Mouse (Mus musculus) stomach, postnatal 0 days (tissue): ENCODE results near the gene Man2b2. TPM values are rescaled to one million over a fixed set of nuclear protein-coding genes. Genes with fewer than 3 reads are reported as not detected.

Experiments used
- ATAC-seq: fragments of 200-750 bp; cut with Nextera tagmentation; 2 replicates; pipeline ENCODE4 v1.8.0; 2017; ENCODE audit not compliant: low FRiP score, low TSS enrichment
- DNase-seq: peaks from one replicate; pipeline ENCODE4 v3.0.0-alpha.2; 2016; ENCODE audit warnings: low spot score
- H3K27ac ChIP-seq: fragments of 300-500 bp; sonication (generic); replicated peaks from 2 replicates; pipeline ENCODE4 v1.5.1; 2014; ENCODE audit warnings: mild to moderate bottlenecking, control low read depth
- H3K27me3 ChIP-seq: fragments of 300-500 bp; sonication (generic); 2 replicates; pipeline ENCODE4 v1.6.1; 2014; ENCODE audit warnings: low read length; ENCODE audit not compliant: control insufficient read depth, insufficient read depth
- H3K36me3 ChIP-seq: fragments of 300-500 bp; sonication (generic); 2 replicates; pipeline ENCODE4 v1.6.1; 2014; ENCODE audit warnings: low read length, mixed read lengths; ENCODE audit not compliant: control insufficient read depth, insufficient read depth
- H3K4me1 ChIP-seq: fragments of 300-500 bp; sonication (generic); replicated peaks from 2 replicates; pipeline ENCODE4 v1.6.1; 2014; ENCODE audit warnings: antibody characterized with exemption; ENCODE audit not compliant: control insufficient read depth, insufficient read depth
- H3K4me2 ChIP-seq: fragments of 300-500 bp; sonication (generic); replicated peaks from 2 replicates; pipeline ENCODE4 v1.6.1; 2014; ENCODE audit warnings: low read depth, mild to moderate bottlenecking, control low read depth, moderate library complexity
- H3K4me3 ChIP-seq: fragments of 300-500 bp; sonication (generic); 2 replicates; pipeline ENCODE4 v1.5.1; 2014; ENCODE audit warnings: low read depth, low read length, control low read depth
- H3K9ac ChIP-seq: fragments of 300-500 bp; sonication (generic); 2 replicates; pipeline ENCODE4 v1.6.1; 2014; ENCODE audit warnings: mild to moderate bottlenecking, low read length, control low read depth, mixed read lengths
- H3K9me3 ChIP-seq: fragments of 300-500 bp; sonication (generic); 2 replicates; pipeline ENCODE4 v1.6.1; 2016; ENCODE audit warnings: low read length; ENCODE audit not compliant: control insufficient read depth
- CTCF ChIP-seq: IDR thresholded peaks from 2 replicates; pipeline ENCODE4 v1.5.1; 2016; ENCODE audit warnings: antibody characterized with exemption, low read depth, mild to moderate bottlenecking, moderate library complexity
- EP300 ChIP-seq: optimal IDR thresholded peaks from 2 replicates; pipeline ENCODE3; 2016; ENCODE audit warnings: antibody characterized with exemption
- WGBS: fragments of 180-500 bp; shearing (Covaris S2); extraction: QIAGEN DNeasy Blood & Tissue Kit; methylation state at CpG from one replicate; pipeline ENCODE4 v1.1.7; 2014; 5-methylcytosine and 5-hydroxymethylcytosine counted together
- polyA plus RNA-seq: library from polyadenylated mRNA; unstranded; fragments of >200 nt; fragmentation: Nextera tagmentation; extraction: Ambion mirVana; gene quantifications from 2 replicates; pipeline ENCODE4 v1.2.1, GENCODE M21; 2015

Gene Man2b2
- polyA plus RNA-seq, 1 experiment from 2014 or later, result 16.3 TPM

GRCm38 (mm10) chr5:36776021-36776575, 54.4 kb downstream of the Man2b2 start:
- no peak for ATAC-seq
- 36% methylated on average over 9 of the region's 9 CpGs for WGBS
- Histone ChIP-seq H3K27me3 (no peaks in the 10 kb centered on the region), H3K36me3 (no peaks in the 10 kb centered on the region), H3K4me3 (no peak overlapping the region), H3K9ac (no peak overlapping the region), H3K27ac (no peak overlapping the region), H3K4me1 (no peaks in the 10 kb centered on the region), H3K9me3 (no peaks in the 10 kb centered on the region), H3K4me2 (no peak overlapping the region)
- no peak for TF ChIP-seq EP300
- DNase-seq, result no peak

GRCm38 (mm10) chr5:36775317-36775716, 55.1 kb downstream of the Man2b2 start:
- Histone ChIP-seq H3K4me3 (no peak overlapping the region), H3K36me3 (no peaks in the 10 kb centered on the region), H3K27ac (no peak overlapping the region), H3K4me1 (no peaks in the 10 kb centered on the region), H3K27me3 (no peaks in the 10 kb centered on the region), H3K4me2 (no peak overlapping the region), H3K9me3 (no peaks in the 10 kb centered on the region), H3K9ac (no peak overlapping the region)
- DNase-seq, result no peak
- 80% methylated on average over 2 of the region's 2 CpGs for WGBS
- no peak for TF ChIP-seq EP300
- TF ChIP-seq CTCF, result no peak
- ATAC-seq, result no peak

DNA sequence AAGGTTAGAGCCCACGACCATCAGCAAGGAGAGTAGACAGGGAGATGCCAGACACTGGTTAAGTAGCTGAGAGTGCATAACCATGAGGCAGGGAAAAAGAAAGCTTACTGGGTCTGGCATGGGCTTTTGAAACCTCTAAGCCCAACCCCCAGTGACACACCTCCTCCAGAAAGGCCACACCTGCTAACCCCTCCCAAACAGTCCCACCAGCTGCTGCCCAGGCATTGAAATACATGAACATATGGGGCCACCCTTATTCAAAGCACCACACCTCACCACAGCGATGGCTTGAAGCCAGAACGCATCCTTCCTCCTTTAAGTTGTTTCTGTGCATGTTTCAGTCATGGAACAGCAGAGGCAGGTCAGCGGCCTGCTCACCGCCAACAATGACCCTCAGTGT, 57.9 kb downstream of the Man2b2 start:
- Histone ChIP-seq H3K27ac (no peak overlapping the region), H3K9ac (no peak overlapping the region), H3K4me1 (no peaks in the 10 kb centered on the region), H3K4me3 (no peak overlapping the region), H3K9me3 (no peaks in the 10 kb centered on the region), H3K4me2 (no peak overlapping the region), H3K27me3 (no peaks in the 10 kb centered on the region), H3K36me3 (no peaks in the 10 kb centered on the region)
- DNase-seq (no peak), ATAC-seq (no peak)
- TF ChIP-seq CTCF (no peak), EP300 (no peak)
- 80% methylated on average over 5 of the region's 5 CpGs for WGBS

- Histone ChIP-seq H3K9ac (no peak overlapping the region), H3K4me1 (no peaks in the 10 kb centered on the region), H3K4me2 (no peak overlapping the region), H3K36me3 (no peaks in the 10 kb centered on the region), H3K9me3 (no peaks in the 10 kb centered on the region), H3K27me3 (no peaks in the 10 kb centered on the region), H3K4me3 (no peak overlapping the region), H3K27ac (no peak overlapping the region)
- no peak for TF ChIP-seq CTCF
- no peak for TF ChIP-seq EP300
- WGBS, result 62% methylated on average over 3 of the region's 3 CpGs
- ATAC-seq (no peak), DNase-seq (no peak)
These were observed 60.9 kb downstream of the Man2b2 start for GRCm38 (mm10) chr5:36769603-36770002.

DNA sequence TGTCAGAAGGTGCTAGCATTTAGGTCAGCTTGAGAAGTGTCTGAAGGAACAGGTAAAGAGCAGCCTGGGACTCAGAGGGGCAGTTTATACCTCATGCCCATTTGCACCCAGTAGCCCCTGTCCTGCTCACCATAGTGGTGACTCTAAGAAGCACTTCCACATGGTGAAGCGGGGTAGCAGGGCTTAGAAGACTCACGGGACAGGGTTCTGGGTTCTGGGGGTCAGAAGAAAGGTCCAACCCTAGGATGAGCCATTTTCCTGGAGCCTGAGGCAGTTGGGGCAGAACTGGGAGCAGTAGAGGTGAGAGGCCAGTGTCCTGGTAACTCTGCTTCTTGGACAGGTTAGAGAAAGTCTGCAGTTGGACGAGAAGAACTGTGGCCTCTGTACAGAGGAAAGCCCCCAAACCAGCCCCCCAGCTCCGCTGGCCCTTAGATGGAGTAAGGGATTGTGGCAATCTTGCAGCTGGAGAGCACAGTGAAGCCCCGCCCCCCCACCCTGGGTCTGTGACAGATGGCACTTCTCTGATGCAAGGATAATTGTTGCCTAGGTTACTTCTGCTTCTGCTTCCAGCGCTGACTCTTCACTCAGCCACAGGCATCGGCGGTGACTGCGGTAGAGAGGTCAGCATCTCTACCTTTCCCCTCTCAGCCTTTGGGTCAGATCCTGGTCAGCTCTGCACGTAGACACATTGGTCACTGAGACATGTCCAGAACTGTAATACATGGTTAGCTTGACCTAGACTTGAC, 63.3 kb downstream of the Man2b2 start:
- WGBS, result 30% methylated on average over 10 of the region's 10 CpGs
- H3K27me3 ChIP-seq, result no peaks in the 10 kb centered on the region
- H3K9me3 ChIP-seq, result no peaks in the 10 kb centered on the region
- no peak overlapping the region for H3K4me2 ChIP-seq
- no peaks in the 10 kb centered on the region for H3K36me3 ChIP-seq
- DNase-seq (no peak), ATAC-seq (no peak)
- no peak overlapping the region for H3K4me3 ChIP-seq
- no peaks in the 10 kb centered on the region for H3K4me1 ChIP-seq
- no peak for TF ChIP-seq CTCF
- TF ChIP-seq EP300, result no peak
- H3K9ac ChIP-seq, result no peak overlapping the region
- H3K27ac ChIP-seq, result no peak overlapping the region

GRCm38 (mm10) chr5:36759848-36760247, 70.6 kb downstream of the Man2b2 start:
- TF ChIP-seq CTCF (no peak), EP300 (no peak)
- no peak overlapping the region for H3K4me3 ChIP-seq
- H3K4me1 ChIP-seq, result no peaks in the 10 kb centered on the region
- H3K27ac ChIP-seq, result no peak overlapping the region
- H3K27me3 ChIP-seq, result no peaks in the 10 kb centered on the region
- no peak for ATAC-seq
- no peaks in the 10 kb centered on the region for H3K36me3 ChIP-seq
- no peak for DNase-seq
- no peak overlapping the region for H3K4me2 ChIP-seq
- no peaks in the 10 kb centered on the region for H3K9me3 ChIP-seq
- WGBS, result 28% methylated on average over 4 of the region's 4 CpGs
- H3K9ac ChIP-seq, result no peak overlapping the region
